Mouse (Mus musculus): ENCODE measurements at regions not wholly inside any gene's neighbourhood (a gene's known extent, or its start where the extent isn't known, plus 50 kb on each side); places are given as distances from the start of the nearest gene placed in this dataset.

GRCm38 (mm10) chr2:48612251-48612650 lies 201.7 kb upstream of the Acvr2a start:
- H3K4me1 ChIP-seq (ENCODE audit: control insufficient read depth, insufficient read depth, low read length) = no peaks in the 10 kb centered on the region
- no peaks in the 10 kb centered on the region for H3K9me3 ChIP-seq (replicated peaks; ENCODE audit: control insufficient read depth, insufficient read depth, low read length, poor library complexity, severe bottlenecking)
- no peaks in the 10 kb centered on the region for H3K27me3 ChIP-seq (ENCODE audit: control insufficient read depth, insufficient read depth, low read length, poor library complexity, severe bottlenecking)
- no peak overlapping the region for H3K4me3 ChIP-seq (ENCODE audit: low read depth, low read length)
- TF ChIP-seq EP300 (IDR thresholded peaks at IDR 0.05; ENCODE audit: insufficient read depth, low read depth, low read length) (no peak), CTCF (IDR thresholded peaks at IDR 0.05; ENCODE audit: low read depth, low read length) (no peak)
- H3K9ac ChIP-seq (ENCODE audit: low read depth, poor library complexity, severe bottlenecking) = no peak overlapping the region
- H3K27ac ChIP-seq (ENCODE audit: insufficient read depth, low read length) = no peak overlapping the region
- no peaks in the 10 kb centered on the region for H3K36me3 ChIP-seq (ENCODE audit: control insufficient read depth, insufficient read depth, low read length, poor library complexity, severe bottlenecking)

DNA sequence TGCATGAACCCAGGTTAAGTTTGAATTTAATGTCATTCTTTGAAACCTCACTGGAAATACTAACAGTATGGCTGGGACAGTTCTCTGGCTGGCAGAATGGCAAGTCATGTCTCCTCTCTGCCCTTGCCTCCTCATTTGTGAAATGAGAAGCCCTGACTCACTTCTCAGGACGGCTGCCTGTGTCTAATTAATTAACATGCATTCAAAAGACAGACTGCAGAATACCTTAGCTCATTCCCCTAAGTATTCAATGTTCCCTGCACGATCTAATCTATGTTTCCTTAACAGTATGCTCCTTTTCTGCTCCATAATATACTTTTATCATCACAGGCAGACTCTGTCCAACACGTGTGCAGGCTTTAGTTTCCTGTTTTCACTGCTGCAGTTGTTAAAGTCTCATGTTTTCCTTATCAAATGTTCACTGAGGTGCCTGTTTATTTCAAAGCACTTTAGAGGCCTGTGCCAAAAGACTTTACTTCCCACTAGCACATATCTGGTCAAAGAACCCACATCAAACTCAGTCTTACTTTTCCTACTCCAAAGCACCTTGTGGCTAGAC lies 196.7 kb upstream of the Acvr2a start:
- H3K27me3 ChIP-seq (ENCODE audit: control insufficient read depth, insufficient read depth, low read length, poor library complexity, severe bottlenecking) = no peaks in the 10 kb centered on the region
- H3K9ac ChIP-seq (ENCODE audit: low read depth, poor library complexity, severe bottlenecking) = no peak overlapping the region
- H3K4me1 ChIP-seq (ENCODE audit: control insufficient read depth, insufficient read depth, low read length) = no peaks in the 10 kb centered on the region
- no peak overlapping the region for H3K4me3 ChIP-seq (ENCODE audit: low read depth, low read length)
- no peaks in the 10 kb centered on the region for H3K9me3 ChIP-seq (replicated peaks; ENCODE audit: control insufficient read depth, insufficient read depth, low read length, poor library complexity, severe bottlenecking)
- no peak overlapping the region for H3K27ac ChIP-seq (ENCODE audit: insufficient read depth, low read length)
- no peak for TF ChIP-seq POLR2A (IDR thresholded peaks at IDR 0.05; ENCODE audit: insufficient read depth, low read length)
- H3K36me3 ChIP-seq (ENCODE audit: control insufficient read depth, insufficient read depth, low read length, poor library complexity, severe bottlenecking) = no peaks in the 10 kb centered on the region

DNA sequence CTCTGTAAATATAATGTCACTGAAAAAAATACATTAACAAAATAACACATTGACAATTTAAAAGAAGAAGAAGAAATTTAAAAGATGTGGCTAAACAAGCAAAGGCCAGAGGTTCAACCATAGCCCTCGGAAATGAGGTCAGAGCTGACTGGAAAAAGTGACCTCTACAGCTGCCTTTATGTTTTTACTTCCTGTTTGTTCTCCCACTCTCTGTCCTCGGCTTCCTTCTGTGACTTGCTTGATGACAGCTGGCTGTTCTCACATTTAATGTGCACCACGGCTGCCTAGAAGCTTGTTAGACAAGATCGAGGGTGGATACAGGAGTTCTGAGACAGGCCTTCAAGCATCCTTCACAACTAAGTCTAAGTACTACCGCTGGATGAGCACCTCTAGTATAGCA lies 194.9 kb upstream of the Acvr2a start:
- no peaks in the 10 kb centered on the region for H3K36me3 ChIP-seq (ENCODE audit: control insufficient read depth, insufficient read depth, low read length, poor library complexity, severe bottlenecking)
- H3K9ac ChIP-seq (ENCODE audit: low read depth, poor library complexity, severe bottlenecking) = no peak overlapping the region
- H3K4me3 ChIP-seq (ENCODE audit: low read depth, low read length) = no peak overlapping the region
- no peaks in the 10 kb centered on the region for H3K27me3 ChIP-seq (ENCODE audit: control insufficient read depth, insufficient read depth, low read length, poor library complexity, severe bottlenecking)
- TF ChIP-seq EP300 (IDR thresholded peaks at IDR 0.05; ENCODE audit: insufficient read depth, low read depth, low read length) (no peak), CTCF (IDR thresholded peaks at IDR 0.05; ENCODE audit: low read depth, low read length) (no peak), POLR2A (IDR thresholded peaks at IDR 0.05; ENCODE audit: insufficient read depth, low read length) (no peak)
- no peaks in the 10 kb centered on the region for H3K9me3 ChIP-seq (replicated peaks; ENCODE audit: control insufficient read depth, insufficient read depth, low read length, poor library complexity, severe bottlenecking)
- H3K27ac ChIP-seq (ENCODE audit: insufficient read depth, low read length) = no peak overlapping the region
- no peaks in the 10 kb centered on the region for H3K4me1 ChIP-seq (ENCODE audit: control insufficient read depth, insufficient read depth, low read length)

DNA sequence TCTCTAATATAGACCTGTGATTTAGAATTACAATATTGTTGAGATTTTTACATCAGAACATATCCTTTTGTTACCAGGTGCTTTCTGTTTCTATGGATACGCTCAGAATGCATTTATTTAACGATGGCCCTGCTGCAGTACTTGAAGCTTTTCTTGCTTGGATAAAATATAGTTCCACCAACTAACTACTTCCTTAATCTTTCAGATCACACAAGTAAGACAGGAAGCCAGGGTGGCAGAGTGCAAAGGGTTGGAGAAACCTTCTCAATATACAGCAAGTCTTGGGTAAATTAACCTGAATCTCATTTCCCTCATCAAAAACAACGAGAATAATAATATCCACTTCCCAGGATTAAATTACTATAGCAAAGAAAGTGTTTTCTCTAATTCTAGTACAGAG lies 193.1 kb upstream of the Acvr2a start:
- H3K9ac ChIP-seq (ENCODE audit: low read depth, poor library complexity, severe bottlenecking) = no peak overlapping the region
- no peak overlapping the region for H3K27ac ChIP-seq (ENCODE audit: insufficient read depth, low read length)
- no peak overlapping the region for H3K4me3 ChIP-seq (ENCODE audit: low read depth, low read length)
- no peaks in the 10 kb centered on the region for H3K4me1 ChIP-seq (ENCODE audit: control insufficient read depth, insufficient read depth, low read length)
- no peaks in the 10 kb centered on the region for H3K9me3 ChIP-seq (replicated peaks; ENCODE audit: control insufficient read depth, insufficient read depth, low read length, poor library complexity, severe bottlenecking)
- no peaks in the 10 kb centered on the region for H3K27me3 ChIP-seq (ENCODE audit: control insufficient read depth, insufficient read depth, low read length, poor library complexity, severe bottlenecking)
- no peaks in the 10 kb centered on the region for H3K36me3 ChIP-seq (ENCODE audit: control insufficient read depth, insufficient read depth, low read length, poor library complexity, severe bottlenecking)
- TF ChIP-seq POLR2A (IDR thresholded peaks at IDR 0.05; ENCODE audit: insufficient read depth, low read length) (no peak), EP300 (IDR thresholded peaks at IDR 0.05; ENCODE audit: insufficient read depth, low read depth, low read length) (no peak)

DNA sequence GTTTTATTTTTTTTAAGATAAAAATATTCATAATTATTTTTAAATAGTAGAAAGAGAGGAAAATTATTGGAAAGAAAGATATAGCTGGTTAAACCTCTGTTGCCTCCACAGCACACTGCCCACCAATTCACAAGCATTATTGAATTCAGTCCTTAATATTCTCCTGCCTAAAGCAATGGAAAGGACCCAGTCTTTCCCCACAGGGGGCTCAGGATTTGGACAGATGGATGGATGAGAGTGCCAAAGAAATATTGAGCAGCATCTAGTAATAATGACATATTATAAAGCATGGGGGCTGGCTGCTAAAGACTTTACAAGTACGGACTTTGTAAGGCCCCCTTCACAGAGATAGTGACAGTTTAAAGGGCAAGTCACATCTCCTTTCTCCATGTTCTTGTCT lies 191.6 kb upstream of the Acvr2a start:
- Histone ChIP-seq H3K9me3 (replicated peaks; ENCODE audit: control insufficient read depth, insufficient read depth, low read length, poor library complexity, severe bottlenecking) (no peaks in the 10 kb centered on the region), H3K4me1 (ENCODE audit: control insufficient read depth, insufficient read depth, low read length) (no peaks in the 10 kb centered on the region), H3K27me3 (ENCODE audit: control insufficient read depth, insufficient read depth, low read length, poor library complexity, severe bottlenecking) (no peaks in the 10 kb centered on the region), H3K9ac (ENCODE audit: low read depth, poor library complexity, severe bottlenecking) (no peak overlapping the region), H3K27ac (ENCODE audit: insufficient read depth, low read length) (no peak overlapping the region), H3K36me3 (ENCODE audit: control insufficient read depth, insufficient read depth, low read length, poor library complexity, severe bottlenecking) (no peaks in the 10 kb centered on the region), H3K4me3 (ENCODE audit: low read depth, low read length) (no peak overlapping the region)
- TF ChIP-seq CTCF (IDR thresholded peaks at IDR 0.05; ENCODE audit: low read depth, low read length) (no peak), EP300 (IDR thresholded peaks at IDR 0.05; ENCODE audit: insufficient read depth, low read depth, low read length) (no peak), POLR2A (IDR thresholded peaks at IDR 0.05; ENCODE audit: insufficient read depth, low read length) (no peak)

GRCm38 (mm10) chr2:48624040-48624439 lies 189.9 kb upstream of the Acvr2a start:
- H3K4me1 ChIP-seq (ENCODE audit: control insufficient read depth, insufficient read depth, low read length) = no peaks in the 10 kb centered on the region

More at GRCm38 (mm10) chr2:48624040-48624439, 189.9 kb upstream of the Acvr2a start:
- Histone ChIP-seq H3K4me3 (ENCODE audit: low read depth, low read length) (no peak overlapping the region), H3K27ac (ENCODE audit: insufficient read depth, low read length) (no peak overlapping the region), H3K9ac (ENCODE audit: low read depth, poor library complexity, severe bottlenecking) (no peak overlapping the region), H3K36me3 (ENCODE audit: control insufficient read depth, insufficient read depth, low read length, poor library complexity, severe bottlenecking) (no peaks in the 10 kb centered on the region), H3K9me3 (replicated peaks; ENCODE audit: control insufficient read depth, insufficient read depth, low read length, poor library complexity, severe bottlenecking) (no peaks in the 10 kb centered on the region), H3K27me3 (ENCODE audit: control insufficient read depth, insufficient read depth, low read length, poor library complexity, severe bottlenecking) (no peaks in the 10 kb centered on the region)
- TF ChIP-seq POLR2A (IDR thresholded peaks at IDR 0.05; ENCODE audit: insufficient read depth, low read length) (no peak), CTCF (IDR thresholded peaks at IDR 0.05; ENCODE audit: low read depth, low read length) (no peak), EP300 (IDR thresholded peaks at IDR 0.05; ENCODE audit: insufficient read depth, low read depth, low read length) (no peak)

Measured in ES-Bruce4 (cell line).